Mouse (Mus musculus) liver, embryonic 16.5 days (tissue): Measurements from ENCODE around the gene Gm10638. TPM values are rescaled to one million over a fixed set of nuclear protein-coding genes. Genes with fewer than 3 reads are reported as not detected.
A peak's percentile ranks its signal among the peaks of the same experiment; 100 is the strongest.

Source experiments
- ATAC-seq: fragments of 200-750 bp; cut with Nextera tagmentation; 2 replicates; pipeline ENCODE4 v1.8.0; 2017; ENCODE audit warnings: low read depth, mild to moderate bottlenecking, moderate number of reproducible peaks, moderate library complexity
- H3K27ac ChIP-seq: fragments of 300-500 bp; sonication (generic); 2 replicates; pipeline ENCODE4 v1.5.1; 2014; ENCODE audit warnings: mild to moderate bottlenecking, low read length
- H3K27me3 ChIP-seq: fragments of 300-500 bp; sonication (generic); 2 replicates; pipeline ENCODE4 v1.6.1; 2014; ENCODE audit warnings: low read depth, low read length, mixed read lengths; ENCODE audit not compliant: control insufficient read depth, insufficient read depth
- H3K36me3 ChIP-seq: fragments of 300-500 bp; sonication (generic); 2 replicates; pipeline ENCODE4 v1.6.1; 2014; ENCODE audit warnings: mild to moderate bottlenecking; ENCODE audit not compliant: control insufficient read depth, insufficient read depth
- H3K4me1 ChIP-seq: fragments of 300-500 bp; sonication (generic); 2 replicates; pipeline ENCODE4 v1.6.1; 2014; ENCODE audit warnings: low read depth, low read length, mixed read lengths; ENCODE audit not compliant: control insufficient read depth
- H3K4me2 ChIP-seq: fragments of 300-500 bp; sonication (generic); 2 replicates; pipeline ENCODE4 v1.6.1; 2014; ENCODE audit warnings: low read depth, low read length, mixed read lengths
- H3K4me3 ChIP-seq: fragments of 300-500 bp; sonication (generic); 2 replicates; pipeline ENCODE4 v1.5.1; 2014; ENCODE audit warnings: low read depth, mild to moderate bottlenecking, low read length
- H3K9ac ChIP-seq: fragments of 300-500 bp; sonication (generic); 2 replicates; pipeline ENCODE4 v1.6.1; 2014; ENCODE audit warnings: low read depth, low read length
- H3K9me3 ChIP-seq: fragments of 300-500 bp; sonication (generic); replicated peaks from 2 replicates; pipeline ENCODE4 v1.6.1; 2016; ENCODE audit warnings: low read length; ENCODE audit not compliant: control insufficient read depth
- WGBS: fragments of 180-500 bp; shearing (Covaris S2); extraction: QIAGEN DNeasy Blood & Tissue Kit; methylation state at CpG from one replicate; pipeline ENCODE4 v1.1.7; 2014; ENCODE audit not compliant: insufficient replicate concordance; 5-methylcytosine and 5-hydroxymethylcytosine counted together
- polyA plus RNA-seq: library from polyadenylated mRNA; unstranded; fragments of >200 nt; fragmentation: Nextera tagmentation; extraction: Ambion mirVana; gene quantifications from 2 replicates; pipeline ENCODE4 v1.2.1, GENCODE M21; 2015

The Gm10638 gene
- polyA plus RNA-seq, result 0.71 and 0.80 TPM in 2 replicates

DNA sequence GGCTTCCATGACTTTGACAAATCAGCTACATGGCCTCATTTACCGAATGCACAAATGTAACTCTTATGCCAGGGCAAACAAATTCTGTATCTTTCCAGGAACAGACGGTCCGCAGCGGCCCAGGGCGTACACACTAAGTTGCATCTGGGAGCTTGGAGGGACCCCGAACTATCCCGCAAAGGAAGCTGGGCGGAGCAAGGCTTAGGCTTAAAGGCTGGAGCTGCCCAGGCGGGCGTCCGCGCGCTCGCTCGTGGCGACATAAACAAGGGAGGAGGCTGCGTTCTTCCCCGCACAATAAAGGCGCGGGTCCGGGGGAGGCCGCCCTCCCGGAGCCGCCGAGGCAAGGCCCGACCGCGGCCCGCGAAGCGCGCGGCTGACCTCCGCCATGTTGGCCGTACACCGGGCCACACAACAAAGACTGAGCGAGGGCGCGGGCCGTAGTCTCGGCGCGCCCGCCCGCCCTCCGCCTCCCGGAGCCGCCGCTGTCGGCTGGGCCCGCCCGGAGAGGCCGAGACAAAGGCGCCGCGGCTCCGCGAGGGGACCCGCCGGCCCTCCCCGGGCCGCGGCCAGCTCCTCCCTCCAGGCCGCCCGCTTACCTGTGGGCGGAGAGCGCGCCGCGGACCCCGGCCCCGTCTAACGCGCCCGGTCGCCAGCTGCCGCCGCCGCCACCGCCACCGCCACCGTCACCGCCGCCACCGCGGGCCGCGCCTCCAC is at the start of gene Gm10638, which contains the start of gene Siah1a:
Gene Gm10638, plus strand, starts transcription at position 479 of the 714 bp plus-strand sequence.
Gene Siah1a, minus strand, starts transcription at position 714 of the 714 bp plus-strand sequence.
- H3K4me3 ChIP-seq, result peak within 1 kb of the TSS; percentile 97
- H3K36me3 ChIP-seq, result no peaks in the 10 kb centered on the region
- peak; percentile 70 for ATAC-seq
- H3K4me2 ChIP-seq, result peak within 1 kb of the TSS; percentile 76
- peaks cover 25% of the 10 kb centered on the region for H3K4me1 ChIP-seq
- peak within 1 kb of the TSS; percentile 98 for H3K9ac ChIP-seq
- H3K27ac ChIP-seq, result peak within 1 kb of the TSS; percentile 96
- H3K27me3 ChIP-seq, result no peaks in the 10 kb centered on the region
- no peaks in the 10 kb centered on the region for H3K9me3 ChIP-seq
- WGBS, result under 1% methylated on average over 56 of the region's 88 CpGs

DNA sequence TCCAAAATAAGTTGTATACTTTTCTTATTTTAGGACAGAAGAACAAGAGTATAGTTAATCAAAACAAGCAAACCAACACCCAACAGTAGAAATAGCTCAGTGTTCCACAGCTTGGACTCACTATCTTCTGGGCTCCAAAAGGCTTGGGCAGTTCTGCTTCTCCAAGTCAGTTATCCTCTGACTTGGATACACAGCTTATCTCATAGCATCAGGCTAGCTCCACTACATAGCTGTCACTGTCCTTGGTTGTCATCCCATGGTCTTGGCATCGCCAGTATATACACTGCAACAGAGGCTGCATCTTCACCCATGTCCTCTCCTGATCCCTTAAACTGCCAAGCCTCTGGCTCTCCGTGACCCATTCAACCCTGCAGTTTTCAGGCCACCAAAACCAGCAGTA is 49.8 kb upstream of the Gm10638 start:
- ATAC-seq, result no peak
- H3K9me3 ChIP-seq, result no peaks in the 10 kb centered on the region
- H3K4me2 ChIP-seq, result no peak overlapping the region
- H3K4me3 ChIP-seq, result no peak overlapping the region
- no peak overlapping the region for H3K9ac ChIP-seq
- H3K36me3 ChIP-seq, result no peaks in the 10 kb centered on the region
- H3K4me1 ChIP-seq, result peaks cover 7% of the 10 kb centered on the region
- no peak overlapping the region for H3K27ac ChIP-seq
- H3K27me3 ChIP-seq, result no peaks in the 10 kb centered on the region
- WGBS, result 54% methylated on average over 2 of the region's 2 CpGs

DNA sequence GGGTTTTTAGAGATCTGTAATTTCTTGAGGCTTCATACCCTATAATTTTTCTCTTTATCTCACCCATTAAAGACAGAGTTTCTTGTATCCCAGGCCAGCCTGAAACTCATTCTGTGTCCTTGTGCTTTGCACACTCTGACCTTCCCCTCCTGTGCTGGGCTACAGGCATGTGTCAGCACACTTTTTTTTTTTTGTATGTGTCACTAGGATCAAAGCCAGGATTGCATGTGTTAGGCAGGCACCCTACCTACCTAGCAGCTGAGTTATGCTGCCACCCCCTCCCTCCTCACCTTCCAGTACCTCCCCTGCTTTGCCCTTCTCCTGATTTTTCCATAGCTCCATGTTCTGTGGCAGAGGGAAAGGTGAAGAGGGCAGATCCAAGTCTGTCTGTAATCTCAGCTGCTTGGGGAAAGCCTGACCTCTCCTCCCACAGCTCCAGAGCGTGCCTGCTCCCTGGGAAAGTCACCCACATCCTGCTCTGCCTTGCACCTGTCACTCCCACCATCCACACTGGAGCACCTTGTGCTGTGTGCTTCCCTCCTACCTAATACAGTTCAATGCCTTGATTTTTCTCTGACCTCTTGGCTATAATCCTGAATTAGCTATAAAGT is 46.6 kb upstream of the Gm10638 start:
- Histone ChIP-seq H3K36me3 (no peaks in the 10 kb centered on the region), H3K27ac (no peak overlapping the region), H3K27me3 (no peaks in the 10 kb centered on the region), H3K9ac (no peak overlapping the region), H3K4me3 (no peak overlapping the region), H3K9me3 (no peaks in the 10 kb centered on the region), H3K4me2 (no peak overlapping the region), H3K4me1 (peaks cover 7% of the 10 kb centered on the region)
- ATAC-seq, result no peak
- WGBS, result 88% methylated on average over 1 of the region's 1 CpGs

DNA sequence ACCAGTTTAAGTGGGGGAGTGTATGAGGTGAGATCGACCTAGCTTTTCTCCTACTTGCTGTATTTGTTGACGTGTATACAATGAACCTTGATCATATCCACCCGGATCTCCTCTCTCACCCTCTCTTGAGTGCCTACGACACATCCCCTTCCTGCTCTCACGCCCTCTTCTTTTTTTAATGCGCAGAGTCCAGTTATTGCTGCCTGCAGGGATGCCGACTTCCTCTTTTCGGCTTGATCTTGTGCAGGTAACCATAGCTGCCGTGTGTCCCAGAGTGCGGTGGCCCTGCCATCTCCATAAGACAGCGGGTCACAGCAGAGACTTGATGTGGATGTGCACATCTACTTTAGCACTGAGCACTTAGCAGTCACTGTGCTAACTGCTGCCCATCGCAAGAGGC is 46.0 kb upstream of the Gm10638 start:
- Histone ChIP-seq H3K27me3 (no peaks in the 10 kb centered on the region), H3K27ac (no peak overlapping the region), H3K4me1 (peaks cover 4% of the 10 kb centered on the region), H3K36me3 (no peaks in the 10 kb centered on the region), H3K4me2 (no peak overlapping the region), H3K9me3 (no peaks in the 10 kb centered on the region), H3K9ac (no peak overlapping the region), H3K4me3 (no peak overlapping the region)
- 72% methylated on average over 12 of the region's 12 CpGs for WGBS
- no peak for ATAC-seq

DNA sequence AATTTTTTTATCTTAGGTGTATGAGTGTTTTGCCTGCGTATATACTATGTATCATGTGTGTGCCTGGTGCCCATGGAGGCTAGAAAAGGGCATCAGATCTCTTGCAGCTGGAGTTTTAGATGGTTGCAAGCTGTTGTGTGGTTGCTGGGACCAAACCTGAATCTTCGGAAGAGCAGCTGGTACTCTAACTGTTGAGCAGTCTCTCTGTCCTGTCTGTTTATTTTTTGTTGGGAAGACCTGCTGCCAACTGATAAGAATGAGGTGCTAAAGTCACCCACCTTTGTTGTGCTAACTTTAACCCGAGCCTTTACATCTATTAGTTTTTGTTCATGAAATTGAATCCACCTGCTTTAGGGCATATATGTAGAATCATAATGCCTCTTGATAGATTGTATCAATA is 43.0 kb upstream of the Gm10638 start:
- WGBS, result 24% methylated on average over 3 of the region's 3 CpGs
- no peak overlapping the region for H3K27ac ChIP-seq
- no peaks in the 10 kb centered on the region for H3K36me3 ChIP-seq
- no peak overlapping the region for H3K4me3 ChIP-seq
- H3K9ac ChIP-seq, result no peak overlapping the region
- H3K9me3 ChIP-seq, result no peaks in the 10 kb centered on the region
- peak; percentile 67 for ATAC-seq
- H3K27me3 ChIP-seq, result no peaks in the 10 kb centered on the region
- H3K4me2 ChIP-seq, result no peak overlapping the region
- H3K4me1 ChIP-seq, result peaks cover 12% of the 10 kb centered on the region

DNA sequence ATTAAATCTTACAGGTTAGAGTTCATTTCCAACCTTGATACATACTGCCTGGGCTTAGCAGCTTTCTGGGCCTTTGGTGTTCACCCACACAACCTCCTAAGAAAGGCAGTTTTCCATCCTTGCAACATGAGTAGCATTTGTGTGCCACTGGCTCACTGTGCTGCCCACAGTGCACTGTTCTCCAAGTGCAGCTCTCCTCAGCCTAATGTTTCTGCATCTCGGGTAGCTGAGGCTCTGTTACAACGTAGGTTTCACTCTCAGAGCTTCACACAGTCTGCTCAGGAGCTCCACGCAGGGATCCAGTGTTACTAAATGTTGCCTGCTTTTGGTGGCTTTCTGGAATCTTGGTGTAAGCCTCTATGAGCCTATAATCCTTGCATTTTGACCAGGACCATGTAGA is 40.2 kb upstream of the Gm10638 start:
- Histone ChIP-seq H3K9me3 (no peaks in the 10 kb centered on the region), H3K4me1 (peaks cover 27% of the 10 kb centered on the region), H3K9ac (no peak overlapping the region), H3K27ac (no peak overlapping the region), H3K27me3 (no peaks in the 10 kb centered on the region), H3K36me3 (no peaks in the 10 kb centered on the region), H3K4me3 (no peak overlapping the region), H3K4me2 (no peak overlapping the region)
- ATAC-seq, result no peak
- WGBS, result 67% methylated on average over 3 of the region's 3 CpGs

DNA sequence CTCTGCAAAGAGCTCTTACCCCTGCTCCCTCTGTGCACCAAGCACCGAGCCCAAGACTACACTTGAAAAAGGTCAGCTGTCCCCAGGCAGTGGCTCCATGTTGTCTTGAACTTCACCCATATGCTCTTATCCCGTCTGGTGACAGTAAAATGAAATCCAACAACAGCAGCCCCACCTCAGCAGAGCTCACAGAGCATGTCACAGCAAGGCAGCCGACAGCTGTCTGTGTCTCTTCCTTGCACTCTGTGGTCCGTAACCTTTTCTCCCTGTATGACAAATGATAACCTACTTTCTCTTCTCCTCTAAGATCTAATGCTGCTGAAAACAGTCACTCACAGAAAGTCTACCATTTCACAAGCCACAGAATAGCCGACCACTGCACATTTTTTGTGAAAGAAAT is 38.7 kb upstream of the Gm10638 start:
- H3K4me1 ChIP-seq, result peaks cover 27% of the 10 kb centered on the region
- H3K27me3 ChIP-seq, result no peaks in the 10 kb centered on the region
- H3K9ac ChIP-seq, result no peak overlapping the region
- peak overlapping the region; percentile 26; the same call in 1 of the 2 replicates for H3K27ac ChIP-seq
- 43% methylated on average over 5 of the region's 5 CpGs for WGBS
- H3K4me2 ChIP-seq, result no peak overlapping the region
- H3K4me3 ChIP-seq, result no peak overlapping the region
- no peak for ATAC-seq
- no peaks in the 10 kb centered on the region for H3K9me3 ChIP-seq
- H3K36me3 ChIP-seq, result no peaks in the 10 kb centered on the region

DNA sequence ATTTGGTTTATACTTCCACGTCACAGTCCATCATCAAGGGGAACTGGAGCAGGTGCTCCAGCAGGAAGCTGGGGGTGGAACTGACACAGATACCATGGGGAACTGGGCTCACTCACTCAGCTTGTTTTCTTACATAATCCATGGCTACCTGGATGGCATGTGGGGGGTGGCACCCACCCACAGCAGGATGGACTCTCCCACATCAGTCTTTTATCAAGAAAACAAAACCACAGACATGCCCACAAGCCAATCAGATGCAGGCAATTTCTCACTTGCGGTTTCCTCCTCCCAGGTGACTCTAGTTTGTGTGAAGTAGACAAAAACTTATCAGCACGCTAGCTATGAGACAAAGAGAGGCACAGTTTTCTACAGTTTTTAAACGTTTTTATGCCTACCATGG is 37.6 kb upstream of the Gm10638 start:
- no peak overlapping the region for H3K4me3 ChIP-seq
- no peak overlapping the region for H3K9ac ChIP-seq
- H3K4me1 ChIP-seq, result peaks cover 29% of the 10 kb centered on the region
- no peaks in the 10 kb centered on the region for H3K36me3 ChIP-seq
- peak overlapping the region; percentile 73 for H3K27ac ChIP-seq
- H3K27me3 ChIP-seq, result no peaks in the 10 kb centered on the region
- H3K4me2 ChIP-seq, result peak overlapping the region; percentile 28
- H3K9me3 ChIP-seq, result no peaks in the 10 kb centered on the region
- WGBS, result 11% methylated on average over 4 of the region's 4 CpGs
- peak; percentile 76 for ATAC-seq

DNA sequence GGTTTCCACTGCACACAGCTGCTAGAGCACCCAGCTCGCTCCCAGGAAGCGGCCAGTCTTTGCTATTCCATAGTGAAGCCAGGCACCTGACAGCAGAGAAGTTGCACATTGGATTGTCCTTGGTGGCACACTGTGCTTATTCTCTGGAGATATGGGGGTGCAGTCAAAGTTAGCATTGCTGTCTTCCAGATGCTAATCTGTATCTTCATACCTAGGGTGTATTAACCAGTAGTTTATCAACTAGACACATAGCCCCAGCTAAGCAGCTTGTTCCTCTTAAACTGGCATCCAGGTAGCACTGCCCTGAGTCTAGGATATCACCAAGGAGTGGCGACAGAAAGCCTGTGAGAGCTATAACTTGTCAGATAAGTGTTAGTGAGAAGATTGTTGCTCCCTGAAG is 32.9 kb upstream of the Gm10638 start:
- H3K36me3 ChIP-seq, result peaks cover 4% of the 10 kb centered on the region

More for the DNA sequence above, 32.9 kb upstream of the Gm10638 start:
- Histone ChIP-seq H3K27me3 (no peaks in the 10 kb centered on the region), H3K9ac (no peak overlapping the region), H3K4me3 (no peak overlapping the region), H3K27ac (no peak overlapping the region), H3K9me3 (no peaks in the 10 kb centered on the region), H3K4me1 (peaks cover 24% of the 10 kb centered on the region), H3K4me2 (no peak overlapping the region)
- ATAC-seq, result peak; percentile 71
- WGBS, result 70% methylated on average over 3 of the region's 3 CpGs
